Mouse (Mus musculus) left cerebral cortex, postnatal 36 days (tissue): ENCODE measurements around the gene Ngfr. TPM values are rescaled to one million over a fixed set of nuclear protein-coding genes. Genes with fewer than 3 reads are reported as not detected.

Experiments used
- DNase-seq, 2 experiments: peaks; one replicate each; pipeline ENCODE4 v3.0.0; 2021 to 2022; ENCODE audit warnings: low spot score in 2 of 2, mixed read lengths in 1 of 2
- intact Hi-C: fragments of 180-260 bp; cut with DNase I; formaldehyde crosslinking; loops from one replicate; pipeline ENCODE4 v1.15.1; 2025
- total RNA-seq, 2 experiments: library from RNA; stranded (reverse); gene quantifications; 2 replicates each; pipeline ENCODE4 v1.2.3; 2021

Ngfr gene
- total RNA-seq, 2 experiments from 2014 or later = 0.74 to 1.7 TPM

DNA sequence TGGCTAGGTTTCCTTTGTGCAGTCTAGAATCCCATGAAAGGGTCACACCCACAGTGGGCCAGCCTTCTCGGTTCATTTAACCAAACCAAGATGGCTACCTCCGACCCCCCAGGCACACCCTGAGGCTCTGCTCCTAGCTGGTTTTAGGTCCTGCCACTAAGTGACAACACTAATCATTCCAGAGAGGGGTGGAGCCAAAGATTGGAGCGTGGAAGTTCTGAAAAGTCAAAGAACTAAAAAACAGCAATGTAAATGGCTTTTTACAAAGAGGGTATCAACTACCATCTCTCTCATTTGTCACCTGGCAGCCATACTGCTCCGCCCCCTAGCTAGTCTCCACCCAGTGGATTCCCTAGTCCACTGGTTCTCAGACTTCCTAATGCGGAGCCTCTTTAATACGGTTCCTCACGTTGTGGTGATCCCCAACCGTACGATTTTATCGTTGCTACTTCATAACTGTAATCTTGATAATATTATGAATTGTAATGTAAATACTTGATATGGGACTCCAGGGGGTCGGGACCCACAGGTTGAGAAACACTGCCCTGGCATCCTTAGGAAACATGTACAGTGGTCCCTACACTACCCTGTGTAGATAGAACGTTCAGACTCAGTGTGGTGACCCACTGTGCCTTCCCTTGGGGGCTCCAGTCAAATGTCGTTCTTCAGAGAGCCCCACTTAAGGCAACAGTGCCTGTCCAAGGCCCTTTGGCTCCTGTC is 55.0 kb downstream of the Ngfr start:
- intact Hi-C loops = loop anchor here (2.0 to 10.0 kb wide), 3 partner anchors 54 to 232 kb away; partner anchors contain the start of gene Ngfr
- DNase-seq = no peak

DNA sequence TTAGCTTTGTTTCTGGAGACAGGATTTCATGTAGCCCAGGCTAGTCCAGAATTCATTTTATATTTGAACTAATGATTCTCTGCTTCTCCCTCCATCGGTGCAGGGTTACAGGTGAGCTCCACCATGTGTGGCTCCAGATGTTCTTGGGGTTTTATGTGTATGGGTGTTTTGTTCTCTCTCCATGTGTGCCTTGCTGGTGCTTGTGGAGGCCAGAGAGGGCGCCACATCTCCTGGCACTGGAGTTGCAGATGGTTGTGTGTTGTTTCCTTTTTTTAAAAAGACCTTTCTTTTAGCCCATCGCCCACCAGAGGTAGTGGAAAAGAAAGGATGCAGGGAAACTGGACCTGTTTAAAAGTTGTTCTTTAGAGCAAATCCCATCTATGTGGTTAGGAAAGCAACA is 59.3 kb downstream of the Ngfr start:
- no peak for DNase-seq
- intact Hi-C loops = no loop called here

DNA sequence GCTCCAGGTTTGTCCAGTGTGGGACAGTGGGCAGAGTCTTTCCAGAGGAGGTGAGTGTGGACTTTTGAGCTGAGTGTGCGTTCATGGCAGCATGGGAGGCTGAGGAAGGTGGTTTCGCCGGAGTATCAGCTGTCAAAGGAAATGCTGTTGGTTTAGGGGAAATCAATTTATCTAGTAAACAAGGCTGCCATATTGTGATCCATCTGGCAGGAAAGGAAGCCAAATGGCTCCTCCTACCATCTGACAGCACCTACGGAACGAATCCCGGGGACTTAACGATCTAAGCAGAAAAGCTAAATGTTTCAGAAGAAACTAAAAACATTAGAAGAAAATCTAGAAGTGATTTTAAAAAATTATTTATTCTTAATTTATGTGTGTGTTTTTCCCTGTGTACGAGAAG is 60.2 kb downstream of the Ngfr start:
- intact Hi-C loops = no loop called here
- no peak for DNase-seq

DNA sequence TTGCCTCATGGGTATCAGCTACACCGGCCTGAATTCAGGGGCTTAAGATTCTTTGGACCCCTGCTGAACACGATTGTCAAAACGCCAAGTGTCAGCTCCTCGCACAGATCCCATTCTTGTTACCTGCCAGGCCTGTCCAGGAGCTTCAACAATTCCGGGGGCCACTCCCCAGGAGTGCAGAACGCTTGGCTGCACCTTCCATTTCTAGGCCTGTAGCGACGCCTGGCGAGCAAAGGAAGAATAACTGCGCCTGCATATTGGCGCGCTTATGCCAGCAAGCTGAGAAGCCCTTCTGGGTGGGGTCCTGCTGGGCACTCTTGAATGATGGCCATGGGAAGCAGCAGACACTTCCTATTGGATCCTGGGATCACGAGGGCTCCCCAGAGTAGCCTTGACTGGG is 66.0 kb downstream of the Ngfr start:
- intact Hi-C loops = loop anchor here (2.0 to 5.0 kb wide), 5 partner anchors 123 to 404 kb away; partner anchors contain the start of genes Kat7 and Slc35b1
- DNase-seq = peak; percentile 68 to 75

DNA sequence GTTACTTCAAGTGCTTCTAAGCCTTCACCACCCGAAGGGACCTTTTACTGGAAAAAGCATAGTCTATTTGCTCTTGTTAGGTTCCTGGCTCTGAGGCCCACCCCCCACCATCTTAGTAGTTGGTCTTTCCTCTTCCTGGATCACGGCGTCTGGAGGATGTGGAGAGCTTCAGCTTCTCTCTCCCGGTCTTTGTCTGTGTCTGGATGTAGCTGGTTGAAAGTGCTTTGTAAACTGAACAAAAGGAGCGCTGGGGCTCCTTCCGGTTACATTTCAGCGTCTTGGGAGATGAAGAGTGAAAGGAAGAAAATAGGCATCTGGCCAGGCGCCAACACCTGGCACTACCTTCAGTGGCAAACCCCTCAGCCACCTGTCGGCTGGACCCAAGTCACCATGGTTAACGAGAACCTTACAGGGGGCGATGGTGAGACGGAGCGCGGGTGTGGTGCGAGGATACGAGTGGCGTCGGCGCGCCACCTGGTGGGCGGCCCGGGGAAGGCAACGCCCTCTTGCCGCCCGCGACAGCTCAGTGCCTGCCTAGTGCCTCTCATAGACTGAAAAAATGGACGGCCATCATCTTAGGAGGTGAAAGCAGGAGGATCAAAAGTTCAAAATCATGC is 67.0 kb downstream of the Ngfr start:
- DNase-seq = peak; percentile 81 to 86
- intact Hi-C loops = loop anchor here (2.0 to 5.0 kb wide), 5 partner anchors 122 to 403 kb away; partner anchors contain the start of genes Kat7 and Slc35b1

DNA sequence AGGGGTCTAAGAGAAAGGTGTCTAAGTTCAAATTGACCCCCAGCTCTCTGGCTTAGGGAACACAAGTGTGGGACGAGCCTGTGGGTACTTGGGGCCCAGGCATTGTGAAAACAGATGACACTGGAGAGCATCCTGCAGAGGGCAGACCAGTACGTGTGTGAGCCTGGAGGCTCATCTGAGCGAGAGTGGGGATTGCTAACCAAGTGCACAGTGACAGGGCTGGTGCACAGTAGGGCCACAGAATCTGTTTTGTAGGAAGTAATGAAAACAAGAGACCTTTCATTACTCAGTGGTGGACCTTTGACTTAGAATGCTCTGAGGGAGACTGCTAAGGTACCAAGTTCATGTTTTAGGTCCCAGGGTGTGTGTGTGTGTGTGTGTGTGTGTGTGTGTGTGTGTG is 67.5 kb downstream of the Ngfr start:
- no peak for DNase-seq
- intact Hi-C loops = loop anchor here (2.0 to 5.0 kb wide), 5 partner anchors 121 to 403 kb away; partner anchors contain the start of genes Kat7 and Slc35b1

DNA sequence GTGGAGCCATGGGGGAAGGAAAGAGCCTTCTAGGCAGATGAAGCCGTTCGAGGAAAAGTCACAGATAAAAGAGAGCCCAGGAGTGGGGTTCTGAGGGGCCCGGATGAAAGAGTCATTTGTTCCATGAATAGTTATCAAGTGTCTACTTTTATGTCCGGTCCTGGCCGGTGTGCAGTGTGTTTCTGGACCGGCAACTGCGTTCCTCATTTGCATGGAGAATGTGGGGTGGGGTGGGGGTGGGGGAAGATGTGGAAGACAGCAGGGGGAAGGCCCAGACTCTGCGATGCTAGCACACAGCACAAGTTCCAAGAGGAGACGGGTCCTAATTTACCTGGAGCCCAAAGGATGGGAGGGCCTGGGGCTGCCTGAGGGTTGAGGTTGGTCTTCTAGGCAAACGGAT is 68.2 kb downstream of the Ngfr start:
- no peak for DNase-seq

More for the DNA sequence above, 68.2 kb downstream of the Ngfr start:
- intact Hi-C loops = no loop called here

Other genes starting within 250 kb of the Ngfr start
- gene Slc35b1, start 203.0 kb downstream of the Ngfr start, total RNA-seq = 10 to 100 TPM; 64.1 to 66.7 TPM
- gene Spop, start 173.7 kb downstream of the Ngfr start, total RNA-seq = 100 to 1,000 TPM; 173 to 187 TPM
- 10 to 100 TPM; 29.0 to 40.6 TPM for gene Nxph3, start 73.2 kb downstream of the Ngfr start, total RNA-seq
- 10 to 100 TPM; 67.1 to 85.8 TPM for gene Phb, start 79.2 kb upstream of the Ngfr start, total RNA-seq
- 10 to 100 TPM; 36.4 to 44.1 TPM for gene Zfp652, start 124.9 kb upstream of the Ngfr start, total RNA-seq
- 1 to 10 TPM in 1 of 2 experiments, under 1 TPM in 1; 0.62 to 1.8 TPM for gene B130006D01Rik, start 135.9 kb upstream of the Ngfr start, total RNA-seq
- 10 to 100 TPM; 70.8 to 84.6 TPM for gene Phospho1, start 236.8 kb upstream of the Ngfr start, total RNA-seq
- gene Gngt2, start 249.5 kb upstream of the Ngfr start, total RNA-seq = 1 to 10 TPM; 3.1 to 3.9 TPM